Mouse (Mus musculus) intestine, embryonic 16.5 days (tissue): ENCODE measurements around the gene Dynlrb1. TPM values are rescaled to one million over a fixed set of nuclear protein-coding genes. Genes with fewer than 3 reads are reported as not detected.

Experiments used
- ATAC-seq: fragments of 200-750 bp; cut with Nextera tagmentation; 2 replicates; pipeline ENCODE4 v1.8.0; 2017; ENCODE audit warnings: moderate TSS enrichment, moderate library complexity
- H3K27ac ChIP-seq: fragments of 300-500 bp; sonication (generic); 2 replicates; pipeline ENCODE4 v1.5.1; 2014; ENCODE audit warnings: mild to moderate bottlenecking, low read length
- H3K27me3 ChIP-seq: fragments of 300-500 bp; sonication (generic); replicated peaks from 2 replicates; pipeline ENCODE4 v1.6.1; 2014; ENCODE audit warnings: low read length, control low read depth, mixed read lengths; ENCODE audit not compliant: control insufficient read depth, insufficient read depth
- H3K36me3 ChIP-seq: fragments of 300-500 bp; sonication (generic); 2 replicates; pipeline ENCODE4 v1.6.1; 2014; ENCODE audit warnings: low read length, control low read depth; ENCODE audit not compliant: control insufficient read depth, insufficient read depth
- H3K4me1 ChIP-seq: fragments of 300-500 bp; sonication (generic); 2 replicates; pipeline ENCODE4 v1.6.1; 2014; ENCODE audit warnings: low read length, control low read depth, mixed read lengths; ENCODE audit not compliant: control insufficient read depth, insufficient read depth
- H3K4me2 ChIP-seq: fragments of 300-500 bp; sonication (generic); 2 replicates; pipeline ENCODE4 v1.6.1; 2014; ENCODE audit warnings: low read depth, low read length, control low read depth
- H3K4me3 ChIP-seq: fragments of 300-500 bp; sonication (generic); 2 replicates; pipeline ENCODE4 v1.5.1; 2014; ENCODE audit warnings: mild to moderate bottlenecking, low read length
- H3K9ac ChIP-seq: fragments of 300-500 bp; sonication (generic); 2 replicates; pipeline ENCODE4 v1.6.1; 2014; ENCODE audit warnings: low read depth, low read length
- H3K9me3 ChIP-seq: fragments of 300-500 bp; sonication (generic); 2 replicates; pipeline ENCODE4 v1.6.1; 2016; ENCODE audit warnings: low read length, control low read depth; ENCODE audit not compliant: control insufficient read depth
- WGBS: fragments of 180-500 bp; shearing (Covaris S2); extraction: QIAGEN DNeasy Blood & Tissue Kit; methylation state at CpG from one replicate; pipeline ENCODE4 v1.1.7; 2014; 5-methylcytosine and 5-hydroxymethylcytosine counted together
- polyA plus RNA-seq: library from polyadenylated mRNA; unstranded; fragments of >200 nt; fragmentation: Nextera tagmentation; extraction: Ambion mirVana; gene quantifications from 2 replicates; pipeline ENCODE4 v1.2.1, GENCODE M21; 2015

Dynlrb1 gene
- polyA plus RNA-seq, 1 experiment from 2014 or later, result 337 TPM

DNA sequence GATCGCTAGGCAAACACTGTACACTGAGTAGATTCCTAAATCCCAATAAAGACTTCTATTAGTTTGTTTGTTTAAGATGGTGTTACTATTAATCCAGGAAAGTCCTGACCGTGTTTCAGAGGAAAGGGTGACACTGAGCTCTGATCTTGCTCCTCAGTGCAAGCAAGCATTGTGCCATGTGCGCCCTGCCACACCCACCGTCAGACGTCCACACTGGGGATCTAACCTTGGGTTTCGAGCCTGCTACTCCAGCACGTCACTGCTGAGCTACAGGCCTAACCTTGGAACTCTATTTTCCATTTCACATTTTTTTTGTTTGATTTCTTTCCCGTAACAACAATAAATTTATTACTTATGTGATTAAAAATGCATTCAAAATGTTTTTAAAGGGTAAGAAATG lies 53.7 kb downstream of the Dynlrb1 start:
- ATAC-seq, result no peak
- H3K9me3 ChIP-seq, result no peaks in the 10 kb centered on the region
- H3K27ac ChIP-seq, result no peak overlapping the region
- H3K9ac ChIP-seq, result no peak overlapping the region
- no peak overlapping the region for H3K4me3 ChIP-seq
- H3K4me1 ChIP-seq, result no peaks in the 10 kb centered on the region
- H3K36me3 ChIP-seq, result no peaks in the 10 kb centered on the region; the same call in 1 of the 2 replicates
- no peaks in the 10 kb centered on the region for H3K27me3 ChIP-seq
- H3K4me2 ChIP-seq, result no peak overlapping the region
- 91% methylated on average over 8 of the region's 8 CpGs for WGBS

DNA sequence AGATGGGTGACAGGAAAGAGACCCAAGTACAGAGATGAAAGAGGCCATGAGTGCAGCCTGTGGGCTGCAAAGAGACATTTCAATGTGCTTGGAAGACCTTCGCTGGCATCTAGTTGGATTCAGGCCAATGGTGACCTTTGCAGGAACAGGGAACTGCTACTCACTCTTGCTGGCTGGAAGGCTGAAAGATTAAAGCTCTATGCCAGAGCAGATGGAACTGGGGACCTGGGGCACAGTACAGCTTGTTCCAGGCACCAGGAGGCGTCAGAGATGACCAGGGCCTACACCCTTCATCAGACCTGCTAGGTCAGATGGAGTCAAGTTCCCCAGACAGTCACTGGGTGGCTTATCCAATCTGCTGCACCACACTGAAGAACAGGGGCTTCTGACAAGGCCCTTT lies 57.0 kb downstream of the Dynlrb1 start:
- no peak overlapping the region for H3K27ac ChIP-seq
- H3K27me3 ChIP-seq, result no peaks in the 10 kb centered on the region
- peaks cover 1% of the 10 kb centered on the region; the same call in 1 of the 2 replicates for H3K36me3 ChIP-seq
- no peaks in the 10 kb centered on the region for H3K9me3 ChIP-seq
- no peak for ATAC-seq
- WGBS, result 90% methylated on average over 2 of the region's 2 CpGs
- no peak overlapping the region for H3K9ac ChIP-seq
- H3K4me1 ChIP-seq, result no peaks in the 10 kb centered on the region
- no peak overlapping the region for H3K4me3 ChIP-seq
- H3K4me2 ChIP-seq, result no peak overlapping the region

DNA sequence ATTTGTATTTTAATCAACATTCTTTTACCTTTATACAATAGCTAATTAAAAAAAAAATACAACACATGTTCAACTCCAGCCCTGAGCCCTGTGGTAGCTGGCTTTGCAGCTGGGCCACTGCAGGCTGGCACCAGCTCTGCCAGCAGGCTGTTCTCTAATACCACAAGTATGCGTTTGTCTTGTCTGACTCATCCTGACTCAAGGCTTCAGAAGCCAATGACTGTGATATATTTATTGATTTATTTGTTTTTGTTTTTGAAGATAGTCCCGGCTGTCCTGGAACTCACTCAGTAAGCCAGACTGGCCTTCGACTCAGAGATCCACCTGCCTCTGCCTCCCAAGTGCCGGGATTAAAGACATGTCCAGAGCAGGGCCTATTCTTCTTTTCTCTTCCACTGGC lies 57.6 kb downstream of the Dynlrb1 start:
- Histone ChIP-seq H3K9ac (no peak overlapping the region), H3K4me2 (no peak overlapping the region), H3K27ac (no peak overlapping the region), H3K9me3 (no peaks in the 10 kb centered on the region), H3K4me3 (no peak overlapping the region), H3K4me1 (no peaks in the 10 kb centered on the region), H3K27me3 (no peaks in the 10 kb centered on the region), H3K36me3 (peaks cover 6% of the 10 kb centered on the region)
- no peak for ATAC-seq
- 88% methylated on average over 4 of the region's 4 CpGs for WGBS

DNA sequence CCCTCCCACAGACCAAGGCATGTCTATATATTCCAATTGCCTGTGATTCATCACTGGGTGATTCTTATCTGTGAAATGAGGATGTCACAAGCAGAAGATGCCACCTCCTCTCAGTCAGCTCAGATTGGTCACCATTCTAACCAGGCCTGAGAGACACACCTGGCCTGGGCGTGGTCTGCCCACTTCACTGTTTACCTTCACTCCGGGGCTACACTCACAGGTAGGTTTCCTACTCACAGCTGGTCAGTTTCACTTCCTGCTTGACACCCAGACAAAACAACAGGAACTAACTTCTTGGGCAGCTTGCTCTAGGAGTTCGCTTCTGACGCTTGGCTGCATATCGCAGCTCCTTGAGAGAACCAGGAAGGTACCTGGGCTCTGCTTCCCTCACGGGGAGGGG lies 59.1 kb downstream of the Dynlrb1 start:
- Histone ChIP-seq H3K4me1 (no peaks in the 10 kb centered on the region), H3K27ac (no peak overlapping the region), H3K36me3 (peaks cover 6% of the 10 kb centered on the region), H3K9me3 (no peaks in the 10 kb centered on the region), H3K9ac (no peak overlapping the region), H3K4me2 (no peak overlapping the region), H3K4me3 (no peak overlapping the region), H3K27me3 (no peaks in the 10 kb centered on the region)
- peak; percentile 65; the same call in 1 of the 2 replicates for ATAC-seq
- WGBS, result 79% methylated on average over 6 of the region's 6 CpGs

DNA sequence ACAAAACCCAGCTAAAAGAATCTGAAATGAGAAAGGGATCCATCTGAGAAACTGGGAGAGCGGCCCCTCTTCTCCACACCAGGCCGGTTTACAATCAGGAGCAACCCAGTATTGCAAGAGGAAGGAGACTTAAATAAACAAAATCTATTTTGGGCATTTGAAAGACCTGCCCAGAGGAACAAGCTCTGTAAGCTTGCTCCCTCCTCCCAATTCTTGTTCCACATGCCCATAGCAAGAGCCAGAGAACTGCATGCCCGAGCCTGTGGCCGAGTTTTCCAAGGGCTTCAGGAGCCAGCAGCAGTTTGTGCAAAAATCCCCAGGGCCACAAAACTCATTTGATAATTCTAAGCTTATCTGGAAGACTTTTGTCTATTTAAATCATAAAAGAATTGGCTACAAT lies 63.2 kb downstream of the Dynlrb1 start:
- Histone ChIP-seq H3K27ac (no peak overlapping the region), H3K9me3 (no peaks in the 10 kb centered on the region)
- 69% methylated on average over 4 of the region's 4 CpGs for WGBS

More for the DNA sequence above, 63.2 kb downstream of the Dynlrb1 start:
- Histone ChIP-seq H3K4me2 (no peak overlapping the region), H3K27me3 (no peaks in the 10 kb centered on the region), H3K4me1 (no peaks in the 10 kb centered on the region), H3K36me3 (peaks cover 9% of the 10 kb centered on the region; the same call in 1 of the 2 replicates), H3K4me3 (no peak overlapping the region), H3K9ac (no peak overlapping the region)
- ATAC-seq, result no peak

Other genes with a start within 250 kb of the Dynlrb1 start
- gene Gm14226, start 218.3 kb upstream of the Dynlrb1 start, polyA plus RNA-seq, result 1.7 and 1.9 TPM in 2 replicates
- 111 and 118 TPM in 2 replicates for gene Ahcy, start 162.0 kb upstream of the Dynlrb1 start, polyA plus RNA-seq
- gene Itch, start 103.0 kb upstream of the Dynlrb1 start, polyA plus RNA-seq, result 40.3 and 41.3 TPM in 2 replicates
- 131 and 136 TPM in 2 replicates for gene Map1lc3a, start 39.8 kb downstream of the Dynlrb1 start, polyA plus RNA-seq
- 61.3 and 61.5 TPM in 2 replicates for gene Pigu, start 120.9 kb downstream of the Dynlrb1 start, polyA plus RNA-seq
- gene Trp53inp2, start 144.5 kb downstream of the Dynlrb1 start, polyA plus RNA-seq, result 21.2 and 25.1 TPM in 2 replicates
- 11.5 and 13.0 TPM in 2 replicates for gene Ncoa6, start 237.4 kb downstream of the Dynlrb1 start, polyA plus RNA-seq